Mouse (Mus musculus): ENCODE results near the gene Fbxl2. TPM values are rescaled to one million over a fixed set of nuclear protein-coding genes. Genes with fewer than 3 reads are reported as not detected.

Gene Fbxl2
- polyA plus RNA-seq, 1 experiment from 2014 or later, result 4.2 TPM

- Histone ChIP-seq H3K4me3 (replicated peaks) (no peak overlapping the region), H3K36me3 (no peaks in the 10 kb centered on the region), H3K27ac (no peak overlapping the region), H3K9me3 (no peaks in the 10 kb centered on the region), H3K9ac (replicated peaks) (no peak overlapping the region), H3K4me1 (replicated peaks) (0 out of 2 replicates have a peak, but pooled peaks cover 1% of the 10 kb centered on the region), H3K27me3 (peaks cover 21% of the 10 kb centered on the region), H3K4me2 (no peak overlapping the region)
- no peak for ATAC-seq (ENCODE audit: insufficient number of reproducible peaks, insufficient read depth, low FRiP score, low TSS enrichment, low read depth)
- 82% methylated on average over 4 of the region's 4 CpGs for WGBS
Measured at GRCm38 (mm10) chr9:114052031-114052430, 6.0 kb upstream of the Fbxl2 start.

DNA sequence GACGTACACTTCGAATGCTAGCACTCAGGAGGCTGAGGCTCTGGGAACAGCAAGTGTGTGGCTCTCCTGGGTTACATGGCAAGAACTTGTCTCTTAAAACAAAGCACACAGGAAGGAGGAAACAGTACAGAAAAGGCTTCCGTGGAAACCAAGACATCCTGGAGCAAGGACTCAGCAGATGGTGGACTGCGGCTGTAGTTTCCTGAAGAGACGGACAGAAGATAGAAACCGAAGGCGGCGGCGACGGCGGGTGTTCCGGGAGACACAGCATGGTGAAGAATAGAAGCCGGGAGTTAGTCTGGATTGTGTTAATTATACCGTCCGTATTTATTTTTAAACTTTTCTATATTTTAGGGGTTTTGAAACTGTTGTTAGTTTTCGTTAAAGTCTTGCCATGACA is 4.8 kb upstream of the Fbxl2 start:
- H3K36me3 ChIP-seq, result no peaks in the 10 kb centered on the region
- H3K4me3 ChIP-seq (replicated peaks), result no peak overlapping the region
- H3K27me3 ChIP-seq, result peaks cover 9% of the 10 kb centered on the region
- H3K9ac ChIP-seq (replicated peaks), result no peak overlapping the region
- no peaks in the 10 kb centered on the region for H3K9me3 ChIP-seq
- no peak overlapping the region for H3K27ac ChIP-seq
- H3K4me1 ChIP-seq (replicated peaks), result no peaks in the 10 kb centered on the region
- H3K4me2 ChIP-seq, result no peak overlapping the region
- 91% methylated on average over 16 of the region's 16 CpGs for WGBS
- ATAC-seq (ENCODE audit: insufficient number of reproducible peaks, insufficient read depth, low FRiP score, low TSS enrichment, low read depth), result no peak

GRCm38 (mm10) chr9:114050106-114050505 is 4.1 kb upstream of the Fbxl2 start:
- Histone ChIP-seq H3K4me2 (no peak overlapping the region), H3K27ac (no peak overlapping the region), H3K4me1 (replicated peaks) (no peaks in the 10 kb centered on the region), H3K27me3 (peaks cover 2% of the 10 kb centered on the region), H3K9ac (replicated peaks) (no peak overlapping the region), H3K36me3 (no peaks in the 10 kb centered on the region), H3K4me3 (replicated peaks) (no peak overlapping the region), H3K9me3 (no peaks in the 10 kb centered on the region)
- 89% methylated on average over 7 of the region's 7 CpGs for WGBS
- ATAC-seq (ENCODE audit: insufficient number of reproducible peaks, insufficient read depth, low FRiP score, low TSS enrichment, low read depth), result no peak

DNA sequence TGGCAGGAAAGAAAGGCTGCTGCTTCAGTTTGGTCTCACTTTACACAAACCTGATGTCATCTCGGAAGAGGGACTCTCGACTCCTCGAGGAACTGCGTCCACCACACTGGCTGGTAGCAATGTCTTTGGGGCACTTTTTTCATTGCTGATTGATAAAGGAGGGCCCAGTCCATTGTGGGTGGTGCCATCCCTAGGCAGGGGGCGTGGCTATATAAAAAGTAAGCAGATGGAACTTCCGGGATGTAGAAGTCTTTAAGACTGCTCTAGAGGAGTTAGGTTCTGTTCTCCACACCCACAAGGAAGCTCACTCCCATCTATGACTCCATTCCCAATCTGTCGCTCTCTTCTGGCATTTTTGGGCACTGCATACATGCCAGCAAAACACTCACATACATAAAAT is 685 bp upstream of the Fbxl2 start:
- ATAC-seq (ENCODE audit: insufficient number of reproducible peaks, insufficient read depth, low FRiP score, low TSS enrichment, low read depth), result no peak
- Histone ChIP-seq H3K4me3 (replicated peaks) (no peak overlapping the region), H3K9ac (replicated peaks) (no peak overlapping the region), H3K4me1 (replicated peaks) (no peaks in the 10 kb centered on the region), H3K9me3 (no peaks in the 10 kb centered on the region), H3K27me3 (peaks cover 6% of the 10 kb centered on the region; the same call in 1 of the 2 replicates), H3K4me2 (no peak overlapping the region), H3K36me3 (no peaks in the 10 kb centered on the region), H3K27ac (no peak overlapping the region)
- 86% methylated on average over 7 of the region's 7 CpGs for WGBS

- Histone ChIP-seq H3K9me3 (no peaks in the 10 kb centered on the region), H3K4me1 (replicated peaks) (peaks cover 4% of the 10 kb centered on the region; the same call in 1 of the 2 replicates), H3K27me3 (peaks cover 6% of the 10 kb centered on the region), H3K36me3 (no peaks in the 10 kb centered on the region), H3K4me2 (no peak overlapping the region), H3K9ac (replicated peaks) (no peak overlapping the region), H3K27ac (no peak overlapping the region), H3K4me3 (replicated peaks) (no peak overlapping the region)
- ATAC-seq (ENCODE audit: insufficient number of reproducible peaks, insufficient read depth, low FRiP score, low TSS enrichment, low read depth), result no peak
- 58% methylated on average over 3 of the region's 3 CpGs for WGBS
Measured at GRCm38 (mm10) chr9:114044446-114044845, 1.5 kb downstream of the Fbxl2 start.

GRCm38 (mm10) chr9:114042490-114042889 is 3.5 kb downstream of the Fbxl2 start:
- Histone ChIP-seq H3K9me3 (no peaks in the 10 kb centered on the region), H3K27me3 (peaks cover 6% of the 10 kb centered on the region), H3K4me3 (replicated peaks) (no peak overlapping the region), H3K4me2 (no peak overlapping the region), H3K9ac (replicated peaks) (no peak overlapping the region), H3K4me1 (replicated peaks) (peaks cover 4% of the 10 kb centered on the region; the same call in 1 of the 2 replicates), H3K36me3 (no peaks in the 10 kb centered on the region), H3K27ac (peak overlapping the region; percentile 62; the same call in 1 of the 2 replicates)
- no peak; the same call in 1 of the 2 replicates for ATAC-seq (ENCODE audit: insufficient number of reproducible peaks, insufficient read depth, low FRiP score, low TSS enrichment, low read depth)
- 47% methylated on average over 6 of the region's 6 CpGs for WGBS

DNA sequence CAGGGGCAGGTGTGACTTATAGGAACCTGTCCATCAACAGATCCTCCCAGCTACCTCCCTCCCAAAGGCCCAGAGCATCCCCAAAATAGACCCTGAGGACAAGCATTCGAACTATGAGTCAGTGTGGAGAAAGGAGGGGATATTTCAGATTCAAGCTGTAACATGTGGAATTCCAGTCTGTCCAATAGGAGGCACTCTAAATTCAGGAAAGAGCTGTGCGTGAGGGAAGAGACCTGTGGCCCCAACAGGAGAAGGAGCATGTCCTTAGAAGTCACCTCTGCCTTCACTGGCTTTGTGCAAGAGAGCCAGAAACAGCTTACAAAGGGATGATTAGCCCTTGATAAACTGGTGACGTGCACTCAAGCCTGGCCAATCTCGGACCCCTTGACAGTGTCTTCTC is 5.0 kb downstream of the Fbxl2 start:
- H3K4me1 ChIP-seq (replicated peaks), result peaks cover 4% of the 10 kb centered on the region; the same call in 1 of the 2 replicates
- H3K27ac ChIP-seq, result no peak overlapping the region
- H3K4me2 ChIP-seq, result no peak overlapping the region
- no peak overlapping the region for H3K9ac ChIP-seq (replicated peaks)
- H3K9me3 ChIP-seq, result no peaks in the 10 kb centered on the region
- no peak overlapping the region for H3K4me3 ChIP-seq (replicated peaks)
- no peak for ATAC-seq (ENCODE audit: insufficient number of reproducible peaks, insufficient read depth, low FRiP score, low TSS enrichment, low read depth)
- peaks cover 6% of the 10 kb centered on the region for H3K27me3 ChIP-seq
- H3K36me3 ChIP-seq, result no peaks in the 10 kb centered on the region
- WGBS, result 69% methylated on average over 4 of the region's 4 CpGs

DNA sequence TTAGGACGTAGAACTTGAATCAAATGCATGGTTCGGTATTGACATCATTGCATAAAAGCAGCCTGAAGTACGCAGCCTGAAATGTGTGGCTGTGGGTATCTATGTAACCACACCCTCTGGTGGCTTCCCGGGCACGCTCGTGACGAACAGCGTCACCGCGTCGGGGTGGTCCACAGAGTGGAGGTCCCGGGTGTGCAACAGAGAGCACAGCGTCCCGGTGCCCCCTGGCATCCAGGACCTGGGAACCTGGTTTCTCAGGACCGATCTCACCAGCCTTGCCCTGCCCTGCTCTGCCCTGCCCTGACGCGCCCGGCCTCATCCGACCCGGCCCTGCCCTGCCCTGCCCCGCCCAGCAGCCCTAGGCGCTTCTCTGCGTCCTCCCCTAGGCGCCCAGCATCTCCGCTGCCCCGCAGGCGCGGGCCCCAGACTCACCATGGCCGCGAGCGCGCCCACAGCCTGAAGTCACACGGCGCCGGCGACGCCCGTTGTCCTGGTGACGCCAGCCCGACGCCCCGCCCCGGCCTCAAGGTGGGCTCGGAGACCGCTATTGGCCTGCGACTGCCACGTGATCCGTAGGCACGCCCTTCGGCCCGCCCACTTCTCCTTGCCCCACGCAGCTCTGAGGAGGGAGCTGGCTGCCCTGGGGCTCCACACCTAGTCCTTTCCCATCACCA is 19.6 kb downstream of the Fbxl2 start:
- H3K4me2 ChIP-seq, result peak overlapping the region; percentile 87
- H3K27ac ChIP-seq, result no peak overlapping the region
- under 1% methylated on average over 52 of the region's 52 CpGs for whole genome bisulfite sequencing
- H3K4me3 ChIP-seq (replicated peaks), result peak overlapping the region; percentile 57
- peak; percentile 88 for ATAC-seq (ENCODE audit: insufficient number of reproducible peaks, insufficient read depth, low FRiP score, low TSS enrichment, low read depth)
- no peaks in the 10 kb centered on the region for H3K9me3 ChIP-seq
- H3K4me1 ChIP-seq (replicated peaks), result peaks cover 19% of the 10 kb centered on the region
- peak overlapping the region; percentile 57 for H3K9ac ChIP-seq (replicated peaks)
- no peaks in the 10 kb centered on the region for H3K36me3 ChIP-seq
- peaks cover 88% of the 10 kb centered on the region for H3K27me3 ChIP-seq

GRCm38 (mm10) chr9:114025846-114026245 is 20.1 kb downstream of the Fbxl2 start:
- H3K4me2 ChIP-seq, result peak overlapping the region; percentile 87
- H3K4me1 ChIP-seq (replicated peaks), result peaks cover 19% of the 10 kb centered on the region
- H3K27me3 ChIP-seq, result peaks cover 88% of the 10 kb centered on the region
- no peak overlapping the region for H3K27ac ChIP-seq
- no peak overlapping the region for H3K9ac ChIP-seq (replicated peaks)
- ATAC-seq (ENCODE audit: insufficient number of reproducible peaks, insufficient read depth, low FRiP score, low TSS enrichment, low read depth), result no peak
- no peaks in the 10 kb centered on the region for H3K9me3 ChIP-seq
- WGBS, result 5% methylated on average over 8 of the region's 8 CpGs
- peak overlapping the region; percentile 57 for H3K4me3 ChIP-seq (replicated peaks)
- no peaks in the 10 kb centered on the region for H3K36me3 ChIP-seq

GRCm38 (mm10) chr9:114025182-114025581 is 20.8 kb downstream of the Fbxl2 start:
- Histone ChIP-seq H3K9ac (replicated peaks) (no peak overlapping the region), H3K9me3 (no peaks in the 10 kb centered on the region), H3K27ac (no peak overlapping the region), H3K4me2 (peak overlapping the region; percentile 87), H3K27me3 (peaks cover 88% of the 10 kb centered on the region), H3K4me1 (replicated peaks) (peaks cover 19% of the 10 kb centered on the region), H3K4me3 (replicated peaks) (peak overlapping the region; percentile 57; the same call in 1 of the 2 replicates), H3K36me3 (no peaks in the 10 kb centered on the region)
- WGBS, result 14% methylated on average over 9 of the region's 9 CpGs
- ATAC-seq (ENCODE audit: insufficient number of reproducible peaks, insufficient read depth, low FRiP score, low TSS enrichment, low read depth), result no peak

DNA sequence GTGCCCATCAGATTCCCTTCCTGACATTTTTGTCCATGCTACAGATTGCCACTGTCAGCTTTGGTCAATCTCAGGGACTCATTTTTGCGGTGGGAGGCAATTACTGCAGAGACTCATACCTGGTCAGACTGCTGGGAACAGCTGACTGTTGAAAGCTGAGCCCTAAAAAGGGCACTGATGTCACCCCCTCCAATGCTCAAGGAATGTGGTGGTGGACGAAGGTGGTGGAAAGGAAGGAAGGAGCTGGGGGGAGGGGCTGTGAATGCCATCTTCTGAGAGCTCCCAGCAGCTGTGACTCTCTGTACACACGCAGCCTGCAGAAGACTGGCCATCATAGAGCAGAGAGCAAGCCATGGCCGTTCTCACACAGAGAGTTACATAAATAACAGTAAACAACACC is 23.9 kb downstream of the Fbxl2 start:
- Histone ChIP-seq H3K27me3 (peaks cover 62% of the 10 kb centered on the region), H3K9me3 (no peaks in the 10 kb centered on the region), H3K36me3 (no peaks in the 10 kb centered on the region), H3K27ac (no peak overlapping the region), H3K4me3 (replicated peaks) (no peak overlapping the region), H3K9ac (replicated peaks) (no peak overlapping the region), H3K4me2 (no peak overlapping the region), H3K4me1 (replicated peaks) (peaks cover 19% of the 10 kb centered on the region)
- WGBS, result 42% methylated on average over 4 of the region's 4 CpGs
- no peak for ATAC-seq (ENCODE audit: insufficient number of reproducible peaks, insufficient read depth, low FRiP score, low TSS enrichment, low read depth)

Data from limb, embryonic 12.5 days (tissue).